Mouse (Mus musculus) embryonic facial prominence, embryonic 11.5 days (tissue): ENCODE measurements at regions not wholly inside any gene's neighbourhood (a gene's known extent, or its start where the extent isn't known, plus 50 kb on each side); places are given as distances from the start of the nearest gene placed in this dataset.
"Not testable (repeated sequence)": the region's sequence is repeated elsewhere in the genome, so short reads cannot be mapped to it uniquely, and the experiment has no call there.

Source experiments
- ATAC-seq: fragments of 200-750 bp; cut with Nextera tagmentation; replicated peaks from 2 replicates; pipeline ENCODE4 v1.8.0; 2017; ENCODE audit warnings: low read depth; ENCODE audit not compliant: insufficient number of reproducible peaks, low FRiP score, low TSS enrichment
- DNase-seq: peaks from one replicate; pipeline ENCODE4 v3.0.0-alpha.2; 2015; ENCODE audit warnings: low spot score
- H3K27ac ChIP-seq: fragments of 300-500 bp; sonication (generic); replicated peaks from 2 replicates; pipeline ENCODE4 v1.5.1; 2014; ENCODE audit warnings: mild to moderate bottlenecking, low read depth, low read length, control low read depth
- H3K27me3 ChIP-seq: fragments of 300-500 bp; sonication (generic); 2 replicates; pipeline ENCODE4 v1.6.1; 2014; ENCODE audit warnings: mild to moderate bottlenecking, low read length, moderate library complexity, mixed read lengths; ENCODE audit not compliant: control insufficient read depth, insufficient read depth
- H3K36me3 ChIP-seq: fragments of 300-500 bp; sonication (generic); replicated peaks from 2 replicates; pipeline ENCODE4 v1.6.1; 2014; ENCODE audit warnings: low read depth, mild to moderate bottlenecking, low read length, moderate library complexity, mixed read lengths; ENCODE audit not compliant: control insufficient read depth, insufficient read depth
- H3K4me1 ChIP-seq: fragments of 300-500 bp; sonication (generic); 2 replicates; pipeline ENCODE4 v1.6.1; 2014; ENCODE audit warnings: low read length, mixed read lengths; ENCODE audit not compliant: control insufficient read depth, insufficient read depth
- H3K4me2 ChIP-seq: fragments of 300-500 bp; sonication (generic); 2 replicates; pipeline ENCODE4 v1.6.1; 2014; ENCODE audit warnings: low read depth, mild to moderate bottlenecking, control low read depth, low read length, moderate library complexity
- H3K4me3 ChIP-seq: fragments of 300-500 bp; sonication (generic); 2 replicates; pipeline ENCODE4 v1.5.1; 2014; ENCODE audit warnings: low read depth, low read length, control low read depth
- H3K9ac ChIP-seq: fragments of 300-500 bp; sonication (generic); replicated peaks from 2 replicates; pipeline ENCODE4 v1.6.1; 2014; ENCODE audit warnings: mild to moderate bottlenecking, control low read depth, low read length
- H3K9me3 ChIP-seq: fragments of 300-500 bp; sonication (generic); replicated peaks from 2 replicates; pipeline ENCODE4 v1.6.1; 2016; ENCODE audit warnings: mild to moderate bottlenecking, low read length, inconsistent platforms, mixed read lengths; ENCODE audit not compliant: control insufficient read depth
- WGBS: fragments of 180-500 bp; shearing (Covaris S2); extraction: QIAGEN DNeasy Blood & Tissue Kit; methylation state at CpG from one replicate; pipeline ENCODE4 v1.1.7; 2014; 5-methylcytosine and 5-hydroxymethylcytosine counted together

DNA sequence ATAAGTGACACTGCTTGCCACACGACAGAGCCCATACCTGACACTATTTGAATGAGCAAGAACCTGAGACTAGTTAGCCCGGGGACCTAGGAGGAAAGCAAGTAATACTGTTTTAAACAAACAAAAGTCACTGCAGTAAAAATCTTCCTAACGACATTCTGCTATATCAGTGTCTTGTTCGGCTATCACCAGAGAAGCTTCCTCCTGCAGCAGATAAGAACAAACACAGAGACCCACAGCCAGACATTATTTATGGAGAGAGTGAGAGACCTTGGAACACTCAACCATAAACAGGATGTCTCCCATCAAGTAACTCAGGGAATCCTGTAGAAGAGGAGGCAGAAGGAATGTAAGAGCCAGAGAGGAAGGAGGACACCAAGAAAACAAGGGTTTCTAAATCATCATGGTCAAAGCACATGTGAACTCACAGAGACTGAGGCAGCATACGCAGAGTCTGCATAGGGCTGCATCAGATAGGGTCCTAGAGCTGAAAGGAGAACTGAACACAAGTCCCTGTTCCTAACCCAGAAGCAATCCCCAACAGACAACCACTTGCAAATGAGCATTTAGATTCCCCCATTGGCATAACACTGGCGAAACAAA lies 178.5 kb downstream of the Rab10 start:
- not testable (repeated sequence) for H3K27ac ChIP-seq, H3K4me2 ChIP-seq, H3K9ac ChIP-seq, H3K27me3 ChIP-seq, H3K4me1 ChIP-seq, ATAC-seq, H3K36me3 ChIP-seq, DNase-seq, H3K9me3 ChIP-seq, H3K4me3 ChIP-seq
- WGBS: 87% methylated on average over 6 of the region's 6 CpGs

DNA sequence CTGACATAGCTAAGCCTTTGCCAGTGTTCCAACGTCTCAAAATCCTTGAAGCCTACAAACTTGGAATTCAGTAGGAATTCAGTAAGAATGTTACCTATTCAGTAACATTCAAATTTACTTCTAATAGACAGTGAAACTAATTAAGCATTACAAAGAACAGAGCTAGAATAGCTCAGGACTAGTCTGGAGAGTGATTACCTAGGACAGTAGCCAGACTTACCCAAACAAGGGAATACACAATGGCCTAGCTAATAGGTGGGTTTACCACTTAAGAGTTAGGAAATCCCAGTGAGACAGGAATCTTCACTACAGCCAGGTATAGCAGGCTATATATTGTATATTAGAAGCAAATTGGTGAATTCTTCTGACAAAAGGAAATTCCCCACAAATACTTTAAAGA lies 182.4 kb downstream of the Rab10 start:
- H3K36me3 ChIP-seq, H3K4me2 ChIP-seq, H3K4me1 ChIP-seq, DNase-seq, H3K27ac ChIP-seq, H3K9ac ChIP-seq, H3K9me3 ChIP-seq, H3K27me3 ChIP-seq, ATAC-seq, H3K4me3 ChIP-seq: not testable (repeated sequence)
- WGBS: 76% methylated on average over 1 of the region's 1 CpGs

DNA sequence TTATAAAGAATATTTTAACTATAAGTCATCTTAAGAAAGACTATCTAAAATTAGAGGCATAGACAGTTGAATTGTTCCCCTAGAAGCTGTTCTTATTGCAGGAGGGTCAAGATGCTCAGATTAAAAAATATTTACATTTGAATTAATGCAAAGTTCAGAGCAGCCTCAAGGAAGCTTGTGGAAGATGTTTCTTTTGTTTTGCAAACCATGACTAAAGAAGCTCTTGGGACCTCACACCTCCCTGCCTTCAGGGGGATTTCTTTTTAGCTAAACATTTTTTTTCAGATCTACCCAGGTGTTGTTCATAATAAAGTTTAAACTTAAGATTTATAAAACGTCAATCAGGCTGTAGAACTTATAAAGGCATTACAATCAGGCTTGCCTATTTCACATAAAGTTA lies 185.7 kb downstream of the Rab10 start:
- no peak for ATAC-seq
- no peaks in the 10 kb centered on the region for H3K27me3 ChIP-seq
- no peaks in the 10 kb centered on the region for H3K9me3 ChIP-seq
- DNase-seq: no peak
- H3K9ac ChIP-seq: no peak overlapping the region
- 57% methylated on average over 1 of the region's 1 CpGs for WGBS
- no peak overlapping the region for H3K4me2 ChIP-seq
- H3K4me3 ChIP-seq: no peak overlapping the region
- no peak overlapping the region for H3K27ac ChIP-seq
- no peaks in the 10 kb centered on the region for H3K4me1 ChIP-seq
- H3K36me3 ChIP-seq: no peaks in the 10 kb centered on the region

DNA sequence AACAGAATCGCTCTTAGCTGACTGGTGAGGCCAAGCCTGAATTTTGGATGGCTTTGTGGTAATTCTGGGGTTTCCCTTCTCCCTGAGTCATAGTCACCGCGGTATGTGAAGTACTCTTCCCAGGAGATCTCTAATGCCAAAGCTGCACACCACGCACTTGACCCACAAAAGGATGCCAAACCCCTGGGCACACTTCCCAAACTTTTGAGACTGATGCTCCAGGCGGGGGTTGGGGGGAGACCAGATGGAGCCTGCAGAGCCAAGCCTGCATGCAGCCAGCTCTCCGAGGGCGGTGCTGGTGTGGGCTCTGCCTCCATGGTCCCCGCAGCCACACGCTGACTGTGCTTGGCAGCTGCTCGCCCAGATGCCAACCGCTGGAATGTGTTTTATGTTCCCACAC lies 199.2 kb downstream of the Rab10 start:
- not testable (repeated sequence) for DNase-seq, H3K4me3 ChIP-seq, H3K9me3 ChIP-seq, H3K36me3 ChIP-seq, H3K4me1 ChIP-seq, H3K27ac ChIP-seq, H3K9ac ChIP-seq, H3K4me2 ChIP-seq, H3K27me3 ChIP-seq, ATAC-seq
- 63% methylated on average over 9 of the region's 11 CpGs for WGBS

DNA sequence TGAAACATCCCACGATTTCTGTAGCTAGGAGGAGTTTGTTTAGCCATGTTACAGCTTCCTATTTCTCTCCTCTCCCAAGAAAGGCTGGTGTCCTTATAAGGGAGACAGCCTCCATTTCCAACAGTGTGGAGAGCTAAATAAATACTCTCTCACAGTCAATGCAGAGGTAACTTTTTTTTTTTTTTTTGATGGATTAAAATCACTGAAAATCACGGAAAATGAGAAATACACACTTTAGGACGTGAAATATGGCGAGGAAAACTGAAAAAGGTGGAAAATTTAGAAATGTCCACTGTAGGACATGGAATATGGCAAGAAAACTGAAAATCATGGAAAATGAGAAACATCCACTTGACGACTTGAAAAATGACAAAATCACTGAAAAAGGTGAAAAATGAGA lies 200.1 kb downstream of the Rab10 start:
- H3K4me2 ChIP-seq, DNase-seq, H3K9ac ChIP-seq, H3K27me3 ChIP-seq, H3K36me3 ChIP-seq, ATAC-seq, H3K4me3 ChIP-seq, H3K9me3 ChIP-seq, H3K4me1 ChIP-seq, H3K27ac ChIP-seq: not testable (repeated sequence)
- 83% methylated on average over 5 of the region's 5 CpGs for WGBS

DNA sequence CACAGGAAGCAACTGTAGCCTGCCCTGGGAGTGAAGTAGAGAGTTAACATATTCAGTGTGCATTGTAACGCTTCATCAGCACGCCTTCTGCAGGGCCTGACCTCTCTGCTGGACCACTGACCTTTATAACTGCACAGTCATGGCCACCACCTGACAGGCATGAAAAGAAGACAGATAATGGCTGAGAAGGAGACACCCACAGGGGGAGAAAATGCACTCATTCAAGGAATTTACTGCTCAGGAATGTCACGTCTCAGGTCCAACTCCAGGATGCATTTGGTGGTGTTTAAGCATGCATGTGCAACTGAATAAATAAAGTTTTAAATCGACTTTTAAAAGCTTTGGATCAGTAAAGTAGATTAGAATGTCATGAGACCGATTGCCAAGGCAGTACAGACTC lies 207.8 kb downstream of the Rab10 start:
- not testable (repeated sequence) for H3K27ac ChIP-seq, H3K4me1 ChIP-seq, H3K27me3 ChIP-seq, H3K9ac ChIP-seq, H3K36me3 ChIP-seq, H3K9me3 ChIP-seq, ATAC-seq, DNase-seq, H3K4me3 ChIP-seq, H3K4me2 ChIP-seq
- WGBS: 72% methylated on average over 5 of the region's 5 CpGs

DNA sequence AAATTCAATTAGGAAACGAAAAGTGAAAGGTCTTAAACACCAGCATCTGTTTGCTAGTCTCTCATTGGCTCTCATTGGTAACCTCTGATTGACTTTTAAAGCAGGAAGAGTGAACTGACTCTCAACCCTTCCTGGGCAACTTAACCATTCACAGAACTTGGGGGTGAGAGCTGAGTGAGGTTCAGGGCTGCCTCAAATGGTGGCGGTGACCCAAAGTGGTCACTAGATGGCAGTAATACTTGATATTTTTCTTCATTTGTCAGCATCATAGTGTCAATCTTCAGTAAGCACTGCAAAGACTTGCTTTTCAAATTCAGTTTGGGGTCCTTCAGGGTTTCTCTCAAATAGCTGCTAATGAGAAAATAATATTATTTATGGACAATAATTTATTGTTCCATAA lies 211.6 kb downstream of the Rab10 start:
- 26% methylated on average over 2 of the region's 2 CpGs for WGBS

DNA sequence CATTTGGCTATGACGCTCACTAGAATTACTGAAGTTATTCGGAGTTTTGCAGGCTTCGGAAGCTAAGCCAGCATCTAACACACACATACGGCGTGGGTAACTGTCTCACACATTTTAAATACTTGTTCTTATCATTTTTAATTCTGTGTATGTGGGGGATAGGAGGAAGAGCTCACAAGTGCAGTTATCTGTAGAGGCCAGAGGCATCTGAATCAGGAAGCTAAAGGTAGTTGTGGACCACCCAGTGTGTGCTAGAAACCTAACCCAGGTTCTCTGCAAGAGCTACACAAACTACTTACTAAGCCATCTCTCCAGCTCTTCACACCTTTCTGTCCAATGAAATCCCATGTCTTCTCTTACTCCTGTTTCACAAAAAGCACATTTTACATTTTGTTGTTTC lies 215.3 kb downstream of the Rab10 start:
- H3K9ac ChIP-seq: no peak overlapping the region
- H3K36me3 ChIP-seq: no peaks in the 10 kb centered on the region
- H3K4me3 ChIP-seq: no peak overlapping the region
- no peaks in the 10 kb centered on the region for H3K9me3 ChIP-seq
- ATAC-seq: no peak
- H3K27ac ChIP-seq: no peak overlapping the region
- no peak overlapping the region for H3K4me2 ChIP-seq
- no peaks in the 10 kb centered on the region for H3K4me1 ChIP-seq
- WGBS: 90% methylated on average over 5 of the region's 5 CpGs
- no peak for DNase-seq
- no peaks in the 10 kb centered on the region for H3K27me3 ChIP-seq

More for the DNA sequence above, 211.6 kb downstream of the Rab10 start:
- H3K36me3 ChIP-seq, H3K27me3 ChIP-seq, H3K9me3 ChIP-seq, ATAC-seq, H3K4me1 ChIP-seq, H3K27ac ChIP-seq, H3K4me3 ChIP-seq, H3K9ac ChIP-seq, H3K4me2 ChIP-seq: not testable (repeated sequence)
- DNase-seq: peak; percentile 2
